Mouse (Mus musculus): ENCODE measurements around the gene Garnl3.
A peak's percentile ranks its signal among the peaks of the same experiment; 100 is the strongest.

Garnl3 gene

GRCm38 (mm10) chr2:33086671-33087363 lies 44.6 kb downstream of the Garnl3 start:
- DNase-seq (ENCODE audit: low spot score), result no peak

GRCm38 (mm10) chr2:33086016-33086596 lies 45.3 kb downstream of the Garnl3 start:
- DNase-seq (ENCODE audit: low spot score), result no peak

- DNase-seq (ENCODE audit: low spot score), result no peak
Measured at GRCm38 (mm10) chr2:33084221-33084620, 47.2 kb downstream of the Garnl3 start.

- no peak for DNase-seq (ENCODE audit: low spot score)
Measured at GRCm38 (mm10) chr2:33080166-33080565, 51.3 kb downstream of the Garnl3 start.

- no peak for DNase-seq (ENCODE audit: low spot score)
Measured at GRCm38 (mm10) chr2:33077252-33077651, 54.2 kb downstream of the Garnl3 start.

GRCm38 (mm10) chr2:33074931-33075330 lies 56.5 kb downstream of the Garnl3 start:
- no peak for DNase-seq (ENCODE audit: low spot score)

GRCm38 (mm10) chr2:33074188-33074587 lies 57.3 kb downstream of the Garnl3 start:
- DNase-seq (ENCODE audit: low spot score), result no peak

- no peak for DNase-seq (ENCODE audit: low spot score)
Measured at GRCm38 (mm10) chr2:33072333-33072732, 59.1 kb downstream of the Garnl3 start.

- no peak for DNase-seq (ENCODE audit: low spot score)
Measured at GRCm38 (mm10) chr2:33065610-33066009, 65.8 kb downstream of the Garnl3 start.

GRCm38 (mm10) chr2:33062744-33063143 lies 68.7 kb downstream of the Garnl3 start:
- DNase-seq (ENCODE audit: low spot score), result no peak

GRCm38 (mm10) chr2:33058926-33059325 lies 72.5 kb downstream of the Garnl3 start:
- no peak for DNase-seq (ENCODE audit: low spot score)

GRCm38 (mm10) chr2:33057514-33057913 lies 73.9 kb downstream of the Garnl3 start:
- no peak for DNase-seq (ENCODE audit: low spot score)

GRCm38 (mm10) chr2:33053966-33054365 lies 77.5 kb downstream of the Garnl3 start:
- no peak for DNase-seq (ENCODE audit: low spot score)

- DNase-seq (ENCODE audit: low spot score), result no peak
Measured at GRCm38 (mm10) chr2:33047360-33047759, 84.1 kb downstream of the Garnl3 start.

- DNase-seq (ENCODE audit: low spot score), result no peak
Measured at GRCm38 (mm10) chr2:33046919-33047318, 84.5 kb downstream of the Garnl3 start.

- no peak for DNase-seq (ENCODE audit: low spot score)
Measured at GRCm38 (mm10) chr2:33045899-33046298, 85.6 kb downstream of the Garnl3 start.

GRCm38 (mm10) chr2:33042781-33043180 lies 88.7 kb downstream of the Garnl3 start:
- no peak for DNase-seq (ENCODE audit: low spot score)

- DNase-seq (ENCODE audit: low spot score), result no peak
Measured at GRCm38 (mm10) chr2:33041571-33041970, 89.9 kb downstream of the Garnl3 start.

- no peak for DNase-seq (ENCODE audit: low spot score)
Measured at GRCm38 (mm10) chr2:33037429-33037828, 94.0 kb downstream of the Garnl3 start.

- DNase-seq (ENCODE audit: low spot score), result peak; percentile 20
Measured at GRCm38 (mm10) chr2:33035297-33035696, 96.2 kb downstream of the Garnl3 start.

GRCm38 (mm10) chr2:33033281-33033680 lies 98.2 kb downstream of the Garnl3 start:
- DNase-seq (ENCODE audit: low spot score), result no peak

GRCm38 (mm10) chr2:33032391-33033062 lies 98.9 kb downstream of the Garnl3 start:
- DNase-seq (ENCODE audit: low spot score), result peak; percentile 33

GRCm38 (mm10) chr2:33025040-33025439 lies 106.4 kb downstream of the Garnl3 start:
- no peak for DNase-seq (ENCODE audit: low spot score)
